9 mouse cellular contexts compared by ENCODE assay signal in the genomic region with DNA sequence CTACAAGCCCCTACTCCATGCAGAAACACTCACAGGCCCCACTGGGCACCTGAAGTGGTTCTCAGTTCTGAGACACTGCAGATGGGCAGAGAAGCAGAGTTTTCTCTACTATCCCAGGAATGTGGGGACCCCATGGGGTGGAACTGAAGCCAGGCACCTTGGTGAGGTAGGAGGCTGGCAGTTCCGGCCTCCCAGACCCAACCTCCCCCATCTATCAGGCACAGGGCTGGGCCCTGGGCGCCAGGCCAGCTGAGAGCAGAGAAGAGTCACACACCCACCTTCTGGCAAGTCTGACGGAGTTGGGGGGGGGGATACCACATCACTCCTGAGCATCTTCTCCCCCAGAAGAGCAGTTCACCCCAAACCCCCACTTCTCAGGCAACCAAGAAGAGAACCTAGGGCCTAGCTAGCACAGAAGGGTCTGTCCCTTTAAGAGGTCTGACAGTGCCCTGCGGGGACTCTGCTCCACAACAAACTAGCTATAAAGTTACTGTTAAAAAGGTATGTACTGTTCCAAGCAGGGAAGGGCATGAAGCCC. TPM values are rescaled to one million over a fixed set of nuclear protein-coding genes. Genes with fewer than 3 reads are reported as not detected.
A peak's percentile ranks its signal among the peaks of the same experiment; 100 is the strongest.
DNase-seq lines count a peak whose midpoint lies in the region; ATAC-seq lines count a peak whose summit lies in the region.
"Had no signal": no experiment of that assay in that cellular context is flagged by ENCODE, and none has a peak within 500 bp of the region (broad histone marks: within the 10 kb centered on the region; RNA-seq: fewer than 3 reads in every experiment).

No protein-coding gene starts in this region.

- H3K36me3 ChIP-seq in embryonic facial prominence, embryonic 10.5 days (replicated peaks): peaks cover 84% of the 10 kb centered on the region
- H3K36me3 ChIP-seq in intestine, embryonic 14.5 days (ENCODE audit: control insufficient read depth, insufficient read depth, low read length): peaks cover 60% of the 10 kb centered on the region
- H3K36me3 ChIP-seq in liver, embryonic 16.5 days (ENCODE audit: control insufficient read depth, insufficient read depth): peaks cover 32% of the 10 kb centered on the region
- H3K36me3 ChIP-seq in forebrain, embryonic 16.5 days (ENCODE audit: control insufficient read depth, insufficient read depth): peaks cover 6% of the 10 kb centered on the region
- H3K36me3 ChIP-seq: G1E had no signal

- no peaks in the 10 kb centered on the region for H3K27me3 ChIP-seq in embryonic facial prominence, embryonic 10.5 days (replicated peaks; ENCODE audit: low read depth, poor library complexity, severe bottlenecking)
- H3K27me3 ChIP-seq in intestine, embryonic 14.5 days (replicated peaks; ENCODE audit: control insufficient read depth, insufficient read depth, low read length): no peaks in the 10 kb centered on the region
- H3K27me3 ChIP-seq in liver, embryonic 16.5 days (ENCODE audit: control insufficient read depth, insufficient read depth, low read depth, low read length): no peaks in the 10 kb centered on the region
- no peaks in the 10 kb centered on the region for H3K27me3 ChIP-seq in forebrain, embryonic 16.5 days (replicated peaks; ENCODE audit: control insufficient read depth, insufficient read depth, low read length)

- peaks cover 48% of the 10 kb centered on the region for H3K4me1 ChIP-seq in embryonic facial prominence, embryonic 10.5 days
- peaks cover 51% of the 10 kb centered on the region for H3K4me1 ChIP-seq in intestine, embryonic 14.5 days (replicated peaks; ENCODE audit: control insufficient read depth, insufficient read depth, low read length)
- H3K4me1 ChIP-seq in liver, embryonic 16.5 days (ENCODE audit: control insufficient read depth, low read depth, low read length): peaks cover 65% of the 10 kb centered on the region
- H3K4me1 ChIP-seq in forebrain, embryonic 16.5 days (replicated peaks; ENCODE audit: control insufficient read depth, insufficient read depth, low read length): peaks cover 30% of the 10 kb centered on the region

- no peaks in the 10 kb centered on the region for H3K9me3 ChIP-seq in embryonic facial prominence, embryonic 10.5 days
- H3K9me3 ChIP-seq in intestine, embryonic 14.5 days (ENCODE audit: control insufficient read depth, low read length): no peaks in the 10 kb centered on the region
- no peaks in the 10 kb centered on the region for H3K9me3 ChIP-seq in liver, embryonic 16.5 days (replicated peaks; ENCODE audit: control insufficient read depth, low read length)
- H3K9me3 ChIP-seq in forebrain, embryonic 16.5 days (ENCODE audit: control insufficient read depth, low read length): no peaks in the 10 kb centered on the region
- H3K9me3 ChIP-seq: G1E had no signal

- DNase-seq in kidney, adult 11 months: peak; percentile 61
- no peak for DNase-seq in kidney, adult 8-10 months
- no peak for DNase-seq in embryonic facial prominence, embryonic 10.5 days (ENCODE audit: low spot score)
- no peak for DNase-seq in intestine, embryonic 14.5 days (ENCODE audit: low spot score)
- no peak for DNase-seq in cerebellum, adult 9-11 months
- DNase-seq in yolk sac, embryonic 10.5 days (ENCODE audit: low spot score): no peak

- WGBS in embryonic facial prominence, embryonic 10.5 days: 67% methylated on average over 4 of the region's 4 CpGs
- 47% methylated on average over 4 of the region's 4 CpGs for WGBS in intestine, embryonic 14.5 days
- 18% methylated on average over 4 of the region's 4 CpGs for WGBS in liver, embryonic 16.5 days (ENCODE audit: insufficient replicate concordance)
- 65% methylated on average over 4 of the region's 4 CpGs for WGBS in forebrain, embryonic 16.5 days

- H3K27ac ChIP-seq in embryonic facial prominence, embryonic 10.5 days (replicated peaks): 0 out of 2 replicates have a peak overlapping the region, but pooled peaks have one; percentile 10
- H3K27ac ChIP-seq in intestine, embryonic 14.5 days (ENCODE audit: low read depth): no peak overlapping the region
- H3K27ac ChIP-seq in liver, embryonic 16.5 days (ENCODE audit: low read length): peak overlapping the region; percentile 90
- no peak overlapping the region for H3K27ac ChIP-seq in forebrain, embryonic 16.5 days (ENCODE audit: low read length)

- peak overlapping the region; percentile 45 for H3K4me2 ChIP-seq in intestine, embryonic 14.5 days (ENCODE audit: low read length)
- H3K4me2 ChIP-seq in liver, embryonic 16.5 days (ENCODE audit: low read depth, low read length): peak overlapping the region; percentile 86
- H3K4me2 ChIP-seq in forebrain, embryonic 16.5 days (ENCODE audit: low read length): no peak overlapping the region

- H3K9ac ChIP-seq in intestine, embryonic 14.5 days (ENCODE audit: low read length): no peak overlapping the region
- H3K9ac ChIP-seq in liver, embryonic 16.5 days (ENCODE audit: low read depth, low read length): peak overlapping the region; percentile 79
- no peak overlapping the region for H3K9ac ChIP-seq in forebrain, embryonic 16.5 days (replicated peaks; ENCODE audit: low read depth, low read length)

- no peak overlapping the region for H3K4me3 ChIP-seq in embryonic facial prominence, embryonic 10.5 days
- peak overlapping the region; percentile 6; the same call in 1 of the 2 replicates for H3K4me3 ChIP-seq in intestine, embryonic 14.5 days (ENCODE audit: low read depth, low read length)
- H3K4me3 ChIP-seq in liver, embryonic 16.5 days (ENCODE audit: low read depth, low read length): peak overlapping the region; percentile 63
- H3K4me3 ChIP-seq in forebrain, embryonic 16.5 days (replicated peaks; ENCODE audit: low read length): no peak overlapping the region

- peak; percentile 26 for ATAC-seq in intestine, embryonic 14.5 days (replicated peaks; ENCODE audit: low FRiP score, low TSS enrichment, low read depth)
- peak; percentile 27 for ATAC-seq in liver, embryonic 16.5 days (ENCODE audit: low read depth)
- no peak for ATAC-seq in forebrain, embryonic 16.5 days

RNA-seq across cellular contexts. Expression of a gene that starts 6.9 kb away (rescaled TPM):
- 11.6 and 14.0 TPM in 2 replicates for polyA plus RNA-seq in embryonic facial prominence, embryonic 10.5 days (2016; fragmentation: Nextera tagmentation; extraction: Ambion mirVana)
- 19.8 and 21.9 TPM in 2 replicates for polyA plus RNA-seq in intestine, embryonic 14.5 days (2014; fragmentation: Nextera tagmentation; extraction: Ambion mirVana)
- polyA plus RNA-seq in liver, embryonic 16.5 days (2015; fragmentation: Nextera tagmentation; extraction: Ambion mirVana): 6.1 and 8.3 TPM in 2 replicates
- polyA plus RNA-seq in forebrain, embryonic 16.5 days (2015; fragmentation: Nextera tagmentation; extraction: Ambion mirVana): 11.2 and 16.1 TPM in 2 replicates
- polyA plus RNA-seq: G1E had no signal

RNA-seq across cellular contexts. Expression of a gene that starts 27.6 kb away (rescaled TPM):
- 32.3 and 37.0 TPM in 2 replicates for polyA plus RNA-seq in embryonic facial prominence, embryonic 10.5 days (2016; fragmentation: Nextera tagmentation; extraction: Ambion mirVana)
- polyA plus RNA-seq in intestine, embryonic 14.5 days (2014; fragmentation: Nextera tagmentation; extraction: Ambion mirVana): 31.5 and 34.8 TPM in 2 replicates
- 0.55 and 0.84 TPM in 2 replicates for polyA plus RNA-seq in liver, embryonic 16.5 days (2015; fragmentation: Nextera tagmentation; extraction: Ambion mirVana)
- polyA plus RNA-seq in forebrain, embryonic 16.5 days (2015; fragmentation: Nextera tagmentation; extraction: Ambion mirVana): 138 and 168 TPM in 2 replicates

RNA-seq across cellular contexts. Expression of a gene that starts 32.2 kb away (rescaled TPM):
- polyA plus RNA-seq in embryonic facial prominence, embryonic 10.5 days (2016; fragmentation: Nextera tagmentation; extraction: Ambion mirVana): 0.39 TPM in 1 of 2 replicates, not detected in the other
- 0.35 and 0.59 TPM in 2 replicates for polyA plus RNA-seq in intestine, embryonic 14.5 days (2014; fragmentation: Nextera tagmentation; extraction: Ambion mirVana)
- polyA plus RNA-seq in liver, embryonic 16.5 days (2015; fragmentation: Nextera tagmentation; extraction: Ambion mirVana): not detected in 2 replicates
- polyA plus RNA-seq in forebrain, embryonic 16.5 days (2015; fragmentation: Nextera tagmentation; extraction: Ambion mirVana): 0.56 TPM in 1 of 2 replicates, not detected in the other
- polyA plus RNA-seq: G1E had no signal

RNA-seq across cellular contexts. Expression of a gene that starts 32.3 kb away (rescaled TPM):
- 64.5 and 64.6 TPM in 2 replicates for polyA plus RNA-seq in embryonic facial prominence, embryonic 10.5 days (2016; fragmentation: Nextera tagmentation; extraction: Ambion mirVana)
- 48.7 and 52.6 TPM in 2 replicates for polyA plus RNA-seq in intestine, embryonic 14.5 days (2014; fragmentation: Nextera tagmentation; extraction: Ambion mirVana)
- polyA plus RNA-seq in liver, embryonic 16.5 days (2015; fragmentation: Nextera tagmentation; extraction: Ambion mirVana): 24.3 and 25.9 TPM in 2 replicates
- polyA plus RNA-seq in forebrain, embryonic 16.5 days (2015; fragmentation: Nextera tagmentation; extraction: Ambion mirVana): 74.5 and 78.4 TPM in 2 replicates

RNA-seq across cellular contexts. Expression of a gene that starts 59.7 kb away (rescaled TPM):
- 31.2 and 32.1 TPM in 2 replicates for polyA plus RNA-seq in embryonic facial prominence, embryonic 10.5 days (2016; fragmentation: Nextera tagmentation; extraction: Ambion mirVana)
- polyA plus RNA-seq in intestine, embryonic 14.5 days (2014; fragmentation: Nextera tagmentation; extraction: Ambion mirVana): 27.1 TPM in 2 replicates
- 9.0 and 10.0 TPM in 2 replicates for polyA plus RNA-seq in liver, embryonic 16.5 days (2015; fragmentation: Nextera tagmentation; extraction: Ambion mirVana)
- 17.6 and 25.5 TPM in 2 replicates for polyA plus RNA-seq in forebrain, embryonic 16.5 days (2015; fragmentation: Nextera tagmentation; extraction: Ambion mirVana)

Comparison
In these comparisons a context has a peak if more than half of its experiments do, and no peak if none do; other contexts are left out.
1. H3K27ac ChIP-seq: peak in embryonic facial prominence, embryonic 10.5 days (single experiment) and liver, embryonic 16.5 days (single experiment); none in intestine, embryonic 14.5 days (single experiment) and forebrain, embryonic 16.5 days (single experiment).
2. H3K4me3 ChIP-seq: peak in intestine, embryonic 14.5 days (single experiment) and liver, embryonic 16.5 days (single experiment); none in embryonic facial prominence, embryonic 10.5 days (single experiment) and forebrain, embryonic 16.5 days (single experiment).
3. RNA of a gene that starts 27.6 kb away (polyA plus RNA-seq): 138 to 168 TPM in forebrain, embryonic 16.5 days, 32.3 to 37.0 TPM in embryonic facial prominence, embryonic 10.5 days and 31.5 to 34.8 TPM in intestine, embryonic 14.5 days; 0.55 to 0.84 TPM in liver, embryonic 16.5 days; every median in the first group is over 10 times any median in the second.